Mouse (Mus musculus): Measurements from ENCODE around the gene Pou5f1.

- TF ChIP-seq CTCF (conservative IDR thresholded peaks at IDR 0.05; ENCODE audit: insufficient read depth, insufficient read length, low read depth, low read length) (no peak), POLR2A (IDR thresholded peaks at IDR 0.05; ENCODE audit: low read depth, low read length) (no peak)
Observed at GRCm38 (mm10) chr17:35556186-35556765, 50.5 kb downstream of the Pou5f1 start.
